Mouse (Mus musculus) forebrain, embryonic 15.5 days (tissue): ENCODE measurements around the gene Smco4. TPM values are rescaled to one million over a fixed set of nuclear protein-coding genes. Genes with fewer than 3 reads are reported as not detected.
A peak's percentile ranks its signal among the peaks of the same experiment; 100 is the strongest.

Source experiments
- ATAC-seq: fragments of 200-750 bp; cut with Nextera tagmentation; replicated peaks from 2 replicates; pipeline ENCODE4 v1.8.0; 2017; ENCODE audit warnings: mild to moderate bottlenecking, moderate TSS enrichment, moderate library complexity
- H3K27ac ChIP-seq: fragments of 300-500 bp; sonication (generic); replicated peaks from 2 replicates; pipeline ENCODE4 v1.5.1; 2015; ENCODE audit warnings: mild to moderate bottlenecking, inconsistent platforms
- H3K27me3 ChIP-seq: fragments of 300-500 bp; sonication (generic); 2 replicates; pipeline ENCODE4 v1.6.1; 2015; ENCODE audit warnings: inconsistent platforms
- H3K36me3 ChIP-seq: fragments of 300-500 bp; sonication (generic); 2 replicates; pipeline ENCODE4 v1.6.1; 2015; ENCODE audit warnings: mild to moderate bottlenecking, inconsistent platforms
- H3K4me1 ChIP-seq: fragments of 300-500 bp; sonication (generic); 2 replicates; pipeline ENCODE4 v1.6.1; 2015; ENCODE audit warnings: inconsistent platforms
- H3K4me2 ChIP-seq: fragments of 300-500 bp; sonication (generic); replicated peaks from 2 replicates; pipeline ENCODE4 v1.6.1; 2015; ENCODE audit warnings: mild to moderate bottlenecking, inconsistent platforms
- H3K4me3 ChIP-seq: fragments of 300-500 bp; sonication (generic); 2 replicates; pipeline ENCODE4 v1.5.1; 2015; ENCODE audit warnings: mild to moderate bottlenecking, inconsistent platforms
- H3K9ac ChIP-seq: fragments of 300-500 bp; sonication (generic); replicated peaks from 2 replicates; pipeline ENCODE4 v1.6.1; 2015; ENCODE audit warnings: mild to moderate bottlenecking, inconsistent platforms
- H3K9me3 ChIP-seq: fragments of 300-500 bp; sonication (generic); 2 replicates; pipeline ENCODE4 v1.6.1; 2016; ENCODE audit warnings: inconsistent platforms
- WGBS: fragments of 180-500 bp; shearing (Covaris S2); methylation state at CpG from one replicate; pipeline ENCODE4 v1.1.7; 2015; ENCODE audit warnings: mixed read lengths; 5-methylcytosine and 5-hydroxymethylcytosine counted together
- polyA plus RNA-seq: library from polyadenylated mRNA; unstranded; fragments of >200 nt; fragmentation: Nextera tagmentation; extraction: Ambion mirVana; gene quantifications from 2 replicates; pipeline ENCODE4 v1.2.1, GENCODE M21; 2015

Smco4 gene
- polyA plus RNA-seq, result 1.6 TPM in 2 replicates

DNA sequence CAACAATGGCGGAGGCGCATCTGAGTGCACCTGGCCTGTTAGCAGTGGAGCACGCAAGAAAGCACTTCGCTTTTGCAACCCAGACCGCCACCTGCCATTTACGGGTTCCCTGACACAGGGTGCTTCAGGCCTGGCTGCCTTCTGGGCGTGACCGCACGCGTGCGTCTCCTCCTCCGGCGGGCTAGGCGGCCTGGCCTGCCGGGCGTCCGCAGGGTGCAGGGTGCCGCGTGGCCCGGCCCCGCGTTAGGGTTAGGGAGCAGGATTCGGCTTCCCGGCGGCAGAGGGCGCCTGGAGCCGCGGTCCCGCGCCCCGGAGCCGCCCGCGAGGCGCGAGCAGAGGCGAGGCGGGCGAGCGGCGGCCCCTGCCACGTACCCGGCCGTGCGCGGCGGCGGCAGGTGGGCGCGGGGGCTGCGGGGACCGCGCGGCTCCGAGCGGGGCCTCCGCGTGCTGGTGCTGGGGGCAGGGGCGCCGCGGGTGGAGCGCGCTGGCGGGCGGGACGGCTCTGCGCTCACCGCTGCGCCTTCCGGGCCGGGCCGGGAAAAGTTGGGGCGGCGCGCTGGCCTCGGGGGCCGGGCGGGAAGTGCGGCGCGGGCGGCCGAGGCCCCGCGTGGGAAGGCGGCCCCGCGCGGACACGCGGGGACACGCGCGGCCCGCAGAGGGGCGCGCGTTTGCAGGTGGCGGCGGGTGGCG is at the start of gene Smco4:
Smco4 (plus strand) TSS at position 198 of the 690 bp plus-strand sequence.
- peak within 1 kb of the TSS; percentile 67 for H3K4me3 ChIP-seq
- 1% methylated on average over 93 of the region's 101 CpGs for WGBS
- peak; percentile 90 for ATAC-seq

DNA sequence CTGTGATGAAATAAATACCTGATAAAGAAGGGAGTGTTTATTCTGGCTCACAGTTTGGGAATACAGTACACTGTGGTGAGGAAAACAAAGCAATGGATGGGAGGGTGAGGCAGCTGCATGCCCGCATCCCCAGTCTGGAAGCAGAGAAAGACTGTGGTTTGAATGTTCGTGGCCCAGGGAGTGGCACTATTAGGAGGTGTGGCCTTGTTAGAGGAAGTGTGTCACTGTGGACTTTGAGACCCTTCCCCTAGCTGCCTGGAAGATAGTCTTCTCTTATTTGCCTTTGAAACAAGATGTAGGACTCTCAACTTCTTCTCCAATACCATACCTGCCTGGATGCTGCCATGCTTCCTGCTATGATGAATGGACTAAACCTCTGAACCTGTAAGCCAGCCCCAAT is 45.8 kb upstream of the Smco4 start:
- H3K27me3 ChIP-seq, result no peaks in the 10 kb centered on the region
- ATAC-seq, result no peak
- H3K36me3 ChIP-seq, result no peaks in the 10 kb centered on the region
- no peaks in the 10 kb centered on the region for H3K9me3 ChIP-seq
- H3K4me2 ChIP-seq, result no peak overlapping the region
- WGBS, result 92% methylated on average over 2 of the region's 2 CpGs
- peaks cover 9% of the 10 kb centered on the region for H3K4me1 ChIP-seq
- no peak overlapping the region for H3K4me3 ChIP-seq
- H3K9ac ChIP-seq, result no peak overlapping the region
- no peak overlapping the region for H3K27ac ChIP-seq

More for the DNA sequence above, at the start of gene Smco4:
- Histone ChIP-seq H3K9ac (peak within 1 kb of the TSS; percentile 62), H3K4me1 (peaks cover 24% of the 10 kb centered on the region), H3K4me2 (peak within 1 kb of the TSS; percentile 94), H3K9me3 (no peaks in the 10 kb centered on the region), H3K27ac (peak within 1 kb of the TSS; percentile 41), H3K27me3 (no peaks in the 10 kb centered on the region), H3K36me3 (no peaks in the 10 kb centered on the region)

- Histone ChIP-seq H3K36me3 (no peaks in the 10 kb centered on the region), H3K4me1 (peaks cover 9% of the 10 kb centered on the region), H3K9me3 (no peaks in the 10 kb centered on the region), H3K4me2 (no peak overlapping the region), H3K27ac (peak overlapping the region; percentile 56), H3K27me3 (no peaks in the 10 kb centered on the region), H3K9ac (0 out of 2 replicates have a peak overlapping the region, but pooled peaks have one; percentile 13), H3K4me3 (no peak overlapping the region)
- ATAC-seq, result peak; percentile 95
- 9% methylated on average over 5 of the region's 5 CpGs for WGBS
Observed at GRCm38 (mm10) chr9:15450921-15451320, 42.3 kb upstream of the Smco4 start.

- Histone ChIP-seq H3K4me3 (no peak overlapping the region), H3K4me1 (no peaks in the 10 kb centered on the region), H3K9me3 (no peaks in the 10 kb centered on the region), H3K36me3 (no peaks in the 10 kb centered on the region), H3K27ac (no peak overlapping the region), H3K4me2 (no peak overlapping the region), H3K9ac (no peak overlapping the region), H3K27me3 (no peaks in the 10 kb centered on the region)
- no peak for ATAC-seq
- 61% methylated on average over 4 of the region's 4 CpGs for WGBS
Observed at GRCm38 (mm10) chr9:15472256-15472655, 21.0 kb upstream of the Smco4 start.

DNA sequence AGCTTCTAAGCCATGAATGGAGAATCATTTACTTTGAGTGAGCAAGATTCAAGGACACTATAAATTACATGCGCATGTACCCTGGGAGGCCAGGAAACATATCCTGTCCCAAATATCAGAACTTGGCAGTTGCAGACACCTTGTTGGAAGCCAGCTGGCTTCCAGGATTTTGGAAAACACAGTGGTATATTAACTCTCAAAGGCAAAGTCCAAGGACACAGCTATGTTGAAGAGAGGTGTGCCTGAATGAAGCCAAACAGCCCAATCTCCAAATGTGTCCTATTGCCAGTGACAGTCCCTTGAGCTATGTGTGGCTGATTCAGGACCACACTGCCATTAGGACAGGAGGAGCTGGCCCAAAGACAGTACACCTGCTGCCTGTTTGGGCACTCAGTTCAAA is 20.0 kb upstream of the Smco4 start:
- 83% methylated on average over 1 of the region's 1 CpGs for WGBS
- Histone ChIP-seq H3K36me3 (no peaks in the 10 kb centered on the region), H3K9ac (no peak overlapping the region), H3K9me3 (no peaks in the 10 kb centered on the region), H3K4me3 (no peak overlapping the region), H3K27me3 (no peaks in the 10 kb centered on the region), H3K4me2 (no peak overlapping the region), H3K4me1 (no peaks in the 10 kb centered on the region), H3K27ac (no peak overlapping the region)
- no peak for ATAC-seq

DNA sequence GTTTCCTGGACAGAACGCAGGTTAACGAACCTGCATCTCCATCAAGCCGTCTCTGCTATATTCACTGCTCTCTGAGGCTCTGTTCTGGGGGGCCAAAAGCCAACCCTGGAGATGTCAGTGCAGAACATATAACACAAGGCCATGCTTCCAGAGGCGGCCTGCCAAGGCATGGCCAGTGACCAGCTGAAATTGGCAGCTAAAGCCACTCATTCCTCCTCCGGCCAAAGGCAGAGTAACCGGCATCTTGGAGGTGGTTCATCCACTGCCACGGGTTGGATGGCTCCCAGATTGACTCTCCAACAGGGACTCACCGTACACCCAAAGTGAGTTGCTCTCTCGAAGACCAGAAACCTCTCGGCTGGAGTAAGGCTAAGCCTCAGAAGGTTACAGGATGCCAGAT is 15.7 kb upstream of the Smco4 start:
- no peak for ATAC-seq
- WGBS, result 89% methylated on average over 10 of the region's 10 CpGs

GRCm38 (mm10) chr9:15487682-15488424 is 5.4 kb upstream of the Smco4 start:
- Histone ChIP-seq H3K27me3 (no peaks in the 10 kb centered on the region), H3K9ac (no peak overlapping the region), H3K4me3 (no peak overlapping the region), H3K27ac (no peak overlapping the region), H3K4me1 (peaks cover under 1% of the 10 kb centered on the region; the same call in 1 of the 2 replicates), H3K4me2 (no peak overlapping the region), H3K36me3 (no peaks in the 10 kb centered on the region), H3K9me3 (no peaks in the 10 kb centered on the region)
- 68% methylated on average over 2 of the region's 2 CpGs for WGBS
- ATAC-seq, result no peak

More for the DNA sequence above, 15.7 kb upstream of the Smco4 start:
- H3K9me3 ChIP-seq, result no peaks in the 10 kb centered on the region
- no peaks in the 10 kb centered on the region for H3K36me3 ChIP-seq
- no peak overlapping the region for H3K4me2 ChIP-seq
- H3K27me3 ChIP-seq, result no peaks in the 10 kb centered on the region
- H3K9ac ChIP-seq, result no peak overlapping the region
- H3K4me3 ChIP-seq, result no peak overlapping the region
- no peaks in the 10 kb centered on the region for H3K4me1 ChIP-seq
- no peak overlapping the region for H3K27ac ChIP-seq

DNA sequence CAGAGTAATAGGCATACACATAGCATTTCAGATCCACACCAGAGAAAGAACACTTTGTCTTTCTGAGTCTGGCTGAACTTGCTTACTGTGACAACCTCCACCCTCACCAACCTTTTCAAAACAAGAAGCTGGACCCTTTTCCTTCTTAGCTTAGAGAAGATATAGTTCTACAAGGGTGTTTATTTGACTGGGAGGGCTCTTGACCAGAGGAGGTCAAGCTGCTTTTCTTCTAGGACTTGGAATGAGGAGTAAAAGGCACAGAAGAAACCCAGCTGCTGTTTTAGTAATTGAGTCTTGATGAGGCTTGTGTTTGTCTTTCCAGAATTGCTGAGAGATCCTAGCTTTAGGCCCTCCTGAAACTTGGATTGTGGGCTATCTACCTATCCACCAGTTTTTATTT is 3.9 kb upstream of the Smco4 start:
- Histone ChIP-seq H3K9me3 (no peaks in the 10 kb centered on the region), H3K4me2 (no peak overlapping the region), H3K4me3 (no peak overlapping the region), H3K27ac (no peak overlapping the region), H3K27me3 (no peaks in the 10 kb centered on the region), H3K9ac (no peak overlapping the region), H3K4me1 (peaks cover 7% of the 10 kb centered on the region), H3K36me3 (no peaks in the 10 kb centered on the region)
- ATAC-seq, result no peak

DNA sequence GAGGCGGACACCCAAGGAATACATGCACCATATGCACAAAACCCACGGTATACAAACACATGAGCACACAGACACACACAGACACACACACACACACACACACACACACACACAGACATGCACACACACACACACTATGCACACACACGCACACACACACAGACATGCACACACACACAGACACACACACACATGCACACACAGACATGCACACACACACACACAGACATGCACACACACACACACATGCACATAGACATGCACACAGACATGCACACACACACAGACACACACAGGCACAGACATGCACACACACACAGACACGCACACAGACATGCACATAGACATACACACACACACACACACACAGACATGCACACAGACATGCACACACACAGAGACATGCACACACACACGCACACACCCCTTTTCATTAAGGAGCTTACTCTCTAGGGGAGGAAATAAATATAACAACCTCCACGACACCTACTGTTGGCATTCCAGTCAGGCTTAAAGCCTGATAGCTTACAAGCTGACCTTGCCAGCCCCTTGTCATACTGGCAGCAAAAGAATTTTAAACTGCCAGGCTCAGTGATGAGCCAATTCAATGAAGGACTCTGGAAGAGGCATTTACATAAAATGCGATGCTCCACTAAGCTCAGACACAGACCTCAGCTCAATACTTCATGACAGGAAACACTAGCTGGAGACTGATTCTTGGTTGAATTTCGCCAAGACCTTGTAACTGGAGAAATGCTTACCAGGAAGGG is 2.7 kb upstream of the Smco4 start:
- no peak overlapping the region for H3K9ac ChIP-seq
- no peak for ATAC-seq
- WGBS, result 80% methylated on average over 8 of the region's 8 CpGs

GRCm38 (mm10) chr9:15491686-15492085 is 1.5 kb upstream of the Smco4 start:
- H3K27me3 ChIP-seq, result no peaks in the 10 kb centered on the region
- WGBS, result 89% methylated on average over 4 of the region's 4 CpGs
- H3K27ac ChIP-seq, result no peak overlapping the region
- no peak for ATAC-seq
- H3K4me1 ChIP-seq, result peaks cover 24% of the 10 kb centered on the region
- no peaks in the 10 kb centered on the region for H3K36me3 ChIP-seq
- no peaks in the 10 kb centered on the region for H3K9me3 ChIP-seq
- H3K4me2 ChIP-seq, result no peak overlapping the region
- H3K4me3 ChIP-seq, result no peak overlapping the region
- no peak overlapping the region for H3K9ac ChIP-seq

More for the DNA sequence above, 2.7 kb upstream of the Smco4 start:
- H3K4me2 ChIP-seq, result no peak overlapping the region
- H3K27me3 ChIP-seq, result no peaks in the 10 kb centered on the region
- peaks cover 13% of the 10 kb centered on the region for H3K4me1 ChIP-seq
- H3K36me3 ChIP-seq, result no peaks in the 10 kb centered on the region
- no peak overlapping the region for H3K4me3 ChIP-seq
- no peaks in the 10 kb centered on the region for H3K9me3 ChIP-seq
- no peak overlapping the region for H3K27ac ChIP-seq

DNA sequence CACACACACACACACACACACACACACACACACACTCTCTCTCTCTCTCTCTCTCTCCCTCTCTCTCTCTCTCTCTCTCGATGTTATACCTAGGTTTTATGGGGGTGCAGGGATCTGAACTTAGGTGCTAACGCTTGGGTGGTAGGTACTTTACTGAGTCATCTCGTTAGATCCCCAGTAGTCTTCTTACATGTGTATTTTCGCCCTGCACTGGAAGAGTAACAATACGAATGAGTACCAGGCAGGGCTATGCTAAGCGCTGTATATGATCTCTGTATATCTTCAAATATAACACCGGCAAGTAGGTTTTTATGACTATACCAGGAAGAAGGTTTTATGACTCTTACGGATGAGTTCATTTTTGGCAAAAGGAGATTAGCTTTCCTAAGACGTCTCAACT is 831 bp upstream of the Smco4 start:
- H3K27me3 ChIP-seq, result no peaks in the 10 kb centered on the region

More for the DNA sequence above, 831 bp upstream of the Smco4 start:
- no peaks in the 10 kb centered on the region for H3K9me3 ChIP-seq
- H3K4me2 ChIP-seq, result no peak overlapping the region
- 82% methylated on average over 9 of the region's 9 CpGs for WGBS
- H3K4me3 ChIP-seq, result no peak overlapping the region
- H3K36me3 ChIP-seq, result no peaks in the 10 kb centered on the region
- H3K9ac ChIP-seq, result no peak overlapping the region
- no peak overlapping the region for H3K27ac ChIP-seq
- H3K4me1 ChIP-seq, result peaks cover 24% of the 10 kb centered on the region
- no peak for ATAC-seq
